Mouse (Mus musculus) CD8-positive naive resting alpha-beta T cell, adult 2 months (primary cell): Measurements from ENCODE around the gene Ankrd9.

Experiments used
- DNase-seq, 2 experiments: peaks; one replicate each; pipeline ENCODE4 v3.0.0; 2022; ENCODE audit warnings: low read depth in 2 of 2, low spot score in 2 of 2

Gene Ankrd9

DNA sequence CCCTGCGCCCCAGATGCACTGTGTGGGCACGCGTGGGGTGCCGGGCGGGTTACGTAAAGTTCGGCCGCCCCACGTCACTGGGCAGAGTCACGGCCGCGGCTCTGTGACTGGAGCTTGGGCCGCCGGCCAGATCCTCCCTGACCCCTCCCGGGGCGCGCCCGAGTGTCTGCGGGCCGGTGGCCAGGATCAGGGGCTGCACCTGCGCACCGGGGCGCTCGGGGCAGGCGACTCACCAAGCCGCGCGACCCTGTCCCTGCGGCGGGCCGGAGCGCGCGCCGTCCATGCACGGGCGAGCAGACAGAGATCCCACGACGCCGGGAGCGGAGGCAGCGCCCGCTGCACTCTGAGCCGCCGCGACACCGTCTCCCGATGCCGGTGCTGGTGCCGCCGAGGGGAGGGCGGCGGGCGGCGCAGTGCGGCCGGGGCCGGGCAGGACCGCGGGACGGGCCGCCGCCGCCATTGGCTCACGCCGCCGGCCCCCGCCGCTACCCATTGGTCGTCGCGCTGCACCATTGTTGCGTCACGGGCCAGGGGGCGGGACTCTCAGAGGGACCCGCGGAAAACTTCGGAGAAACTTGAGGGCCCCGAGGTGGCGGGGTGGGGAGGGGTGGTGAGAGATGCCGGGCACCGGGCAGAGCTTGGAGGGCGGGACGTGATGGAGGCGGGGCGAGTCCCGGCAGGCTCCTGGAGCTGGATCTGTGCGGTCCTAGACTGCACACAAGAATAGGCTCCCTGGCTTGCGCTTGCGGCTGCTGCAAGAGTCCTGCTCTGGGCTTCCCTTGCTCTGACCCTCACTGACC, at the start of gene Ankrd9:
Gene Ankrd9 (minus strand): TSS at position 434 of the 800 bp plus-strand sequence.
- peak; percentile 87 to 91 for DNase-seq

DNA sequence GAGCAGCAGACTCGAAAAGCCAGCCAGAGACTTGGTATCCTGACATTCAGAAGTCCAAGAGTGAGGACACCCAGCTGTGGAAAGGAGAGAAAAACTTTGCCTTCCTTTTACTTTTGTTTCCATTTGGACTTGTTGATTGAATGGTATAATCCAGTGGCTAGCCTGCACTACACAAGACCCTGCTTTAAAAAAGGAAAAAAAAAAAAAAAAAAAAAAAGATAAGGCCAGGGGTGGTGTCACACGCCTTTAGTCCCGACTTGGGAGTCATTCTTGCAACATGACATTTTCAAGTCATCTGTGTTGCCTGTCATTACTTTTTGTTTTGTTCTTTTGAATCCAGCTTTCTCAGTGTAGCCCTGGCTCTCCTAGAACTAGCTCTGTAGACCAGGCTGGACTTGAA, 42.7 kb upstream of the Ankrd9 start:
- no peak for DNase-seq

DNA sequence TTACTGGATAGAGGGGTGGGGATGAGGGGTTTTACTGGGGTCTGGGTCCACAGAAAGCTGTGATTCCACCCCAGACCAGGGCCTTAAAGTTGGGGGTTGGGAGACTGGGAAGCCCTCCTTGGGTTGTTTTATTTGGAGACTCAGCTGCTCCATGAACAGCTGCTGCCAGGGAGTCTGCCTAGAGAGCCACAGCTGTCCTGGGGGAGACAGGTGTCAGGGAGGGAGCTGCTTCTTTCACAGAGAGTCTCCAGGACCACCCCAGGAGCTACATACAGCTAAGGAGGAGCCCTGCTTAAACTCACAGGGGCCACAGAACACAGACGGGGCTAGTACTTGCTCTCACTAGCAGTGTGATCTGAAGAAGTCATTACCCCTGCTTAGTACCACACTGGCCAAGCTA, 42.3 kb upstream of the Ankrd9 start:
- DNase-seq: no peak

DNA sequence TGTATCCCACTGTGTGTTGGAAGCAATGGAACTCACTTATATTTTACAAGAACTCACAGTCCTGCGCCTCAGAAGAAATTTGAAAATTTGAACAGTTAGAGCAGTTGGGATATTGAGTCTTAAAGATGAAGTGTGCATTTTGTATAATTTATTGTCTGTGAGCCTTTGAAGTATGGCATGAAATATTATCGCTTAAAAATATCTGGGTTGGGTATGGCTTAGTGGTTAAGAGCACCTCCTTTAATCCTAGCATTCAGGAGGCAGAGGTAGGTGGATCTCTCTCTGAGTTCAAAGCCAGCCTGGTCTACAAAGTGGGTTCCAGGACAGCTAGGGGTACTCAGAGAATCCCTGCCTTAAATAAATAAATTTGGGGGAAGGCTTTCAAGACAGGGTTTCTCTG, 40.2 kb upstream of the Ankrd9 start:
- no peak for DNase-seq

DNA sequence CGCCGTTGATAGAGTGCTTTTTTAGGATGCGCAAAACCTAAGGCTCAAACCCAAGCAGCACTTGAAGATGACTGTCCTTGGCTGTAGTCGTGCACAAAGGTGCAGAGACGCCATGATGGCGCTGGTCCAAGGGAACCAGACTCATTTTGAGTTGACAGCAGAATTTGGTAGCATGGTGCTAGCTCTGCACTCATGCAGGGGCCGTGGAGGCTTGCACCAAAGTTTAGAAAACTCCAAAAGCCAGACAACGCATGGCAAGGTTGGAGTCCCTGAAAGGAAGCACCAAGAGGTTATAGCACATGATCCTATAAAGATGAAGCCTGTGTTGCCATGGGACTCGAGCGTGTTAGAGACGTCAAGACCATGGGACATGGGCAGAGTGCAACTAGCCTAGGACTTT, 39.2 kb upstream of the Ankrd9 start:
- DNase-seq: no peak

DNA sequence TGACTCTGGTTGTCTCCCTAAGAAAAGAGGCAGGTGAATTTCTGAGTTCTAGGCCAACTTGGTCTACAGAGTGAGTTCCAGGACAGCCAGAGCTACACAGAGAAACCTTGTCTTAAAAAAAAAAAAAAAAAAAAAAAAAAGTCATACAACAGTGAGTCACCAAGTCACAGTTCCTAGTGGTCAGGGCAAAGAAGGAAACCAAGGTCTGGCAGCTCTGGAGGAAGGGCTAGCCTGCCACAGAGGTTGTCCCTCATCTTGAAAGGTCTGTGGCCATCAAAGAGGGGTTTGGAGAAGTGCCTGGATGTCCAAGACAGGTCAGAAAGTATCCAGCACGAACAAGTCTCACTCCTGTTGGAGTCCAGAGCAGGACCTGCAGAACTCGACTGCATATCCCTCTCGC, 38.0 kb upstream of the Ankrd9 start:
- no peak for DNase-seq

DNA sequence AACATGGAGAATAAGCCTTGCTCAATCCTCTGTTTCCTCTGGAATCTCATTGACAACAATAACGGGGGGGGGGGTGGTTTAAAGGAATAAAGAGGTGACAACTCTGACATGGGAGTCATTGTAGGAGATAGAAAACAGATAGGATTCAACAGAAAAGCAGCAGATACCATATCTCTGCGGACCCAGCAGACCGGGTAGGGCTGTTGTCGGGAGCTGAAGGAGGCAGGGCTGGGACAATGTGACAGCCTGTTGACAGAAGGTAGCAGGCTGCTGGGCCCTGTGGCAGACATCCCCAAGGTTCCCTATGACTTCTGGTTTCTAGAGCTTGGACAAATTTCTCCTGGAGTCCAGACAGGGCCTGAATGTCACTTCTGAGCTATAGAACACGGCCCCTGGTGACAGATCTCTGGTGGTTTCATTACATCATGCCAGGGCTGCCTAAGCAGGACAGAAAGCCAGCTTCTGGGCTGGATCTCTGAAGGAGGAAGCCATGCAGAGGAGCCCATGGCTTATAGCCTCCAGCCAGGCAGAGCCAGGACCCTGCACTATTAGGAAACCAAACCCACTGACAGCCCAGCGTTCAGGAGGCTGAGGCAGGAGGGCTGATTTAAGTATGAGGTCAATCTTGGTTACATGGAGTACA, 30.9 kb upstream of the Ankrd9 start:
- no peak for DNase-seq

DNA sequence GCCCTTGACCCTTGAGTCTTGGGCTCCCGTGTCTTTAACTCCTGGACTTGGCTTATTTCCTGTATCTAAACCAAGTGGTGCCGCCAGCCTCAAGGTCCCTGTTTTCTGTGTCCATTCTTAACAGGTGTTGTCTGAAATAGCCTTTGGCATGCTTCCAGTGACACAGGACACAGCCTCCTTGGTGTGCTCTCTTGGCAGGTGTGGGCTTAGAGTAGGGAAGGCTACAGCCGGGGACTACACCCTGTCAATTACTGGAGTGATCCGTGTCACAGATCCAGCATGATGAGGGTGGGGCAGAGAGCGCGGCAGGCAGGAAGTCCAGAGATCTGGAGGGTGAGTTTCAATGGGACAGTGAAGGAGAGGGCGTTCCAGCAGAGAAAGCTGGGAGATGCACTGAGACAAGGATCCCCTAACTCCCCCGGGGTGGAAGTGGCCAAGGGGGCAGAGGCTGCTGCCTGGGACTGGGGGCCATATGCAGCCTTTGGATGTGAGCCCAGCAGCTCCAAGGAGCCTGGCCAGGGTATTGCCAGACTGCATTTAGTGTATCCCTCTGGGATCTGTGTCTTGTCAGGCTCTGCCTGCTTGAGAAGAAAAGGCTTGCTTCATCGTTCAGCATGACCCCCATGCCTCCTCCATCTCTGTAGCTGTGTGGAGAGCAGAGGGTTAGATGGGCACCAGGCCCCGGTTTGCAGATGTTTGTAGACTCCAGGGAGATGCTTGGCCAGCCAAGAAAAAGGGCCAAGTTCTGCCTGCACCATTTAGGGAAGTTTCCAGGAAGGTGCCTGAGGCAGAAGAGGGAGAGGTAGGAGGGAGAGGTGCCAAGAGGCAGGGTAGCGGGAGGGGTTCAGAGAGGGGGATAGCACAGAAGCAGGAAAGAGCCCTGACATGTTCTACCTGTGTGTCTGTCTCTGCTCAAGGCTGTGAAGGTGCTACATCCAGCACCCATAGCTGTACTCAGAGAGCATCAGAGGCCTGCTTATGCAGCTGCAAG, 30.0 kb upstream of the Ankrd9 start:
- DNase-seq: no peak

DNA sequence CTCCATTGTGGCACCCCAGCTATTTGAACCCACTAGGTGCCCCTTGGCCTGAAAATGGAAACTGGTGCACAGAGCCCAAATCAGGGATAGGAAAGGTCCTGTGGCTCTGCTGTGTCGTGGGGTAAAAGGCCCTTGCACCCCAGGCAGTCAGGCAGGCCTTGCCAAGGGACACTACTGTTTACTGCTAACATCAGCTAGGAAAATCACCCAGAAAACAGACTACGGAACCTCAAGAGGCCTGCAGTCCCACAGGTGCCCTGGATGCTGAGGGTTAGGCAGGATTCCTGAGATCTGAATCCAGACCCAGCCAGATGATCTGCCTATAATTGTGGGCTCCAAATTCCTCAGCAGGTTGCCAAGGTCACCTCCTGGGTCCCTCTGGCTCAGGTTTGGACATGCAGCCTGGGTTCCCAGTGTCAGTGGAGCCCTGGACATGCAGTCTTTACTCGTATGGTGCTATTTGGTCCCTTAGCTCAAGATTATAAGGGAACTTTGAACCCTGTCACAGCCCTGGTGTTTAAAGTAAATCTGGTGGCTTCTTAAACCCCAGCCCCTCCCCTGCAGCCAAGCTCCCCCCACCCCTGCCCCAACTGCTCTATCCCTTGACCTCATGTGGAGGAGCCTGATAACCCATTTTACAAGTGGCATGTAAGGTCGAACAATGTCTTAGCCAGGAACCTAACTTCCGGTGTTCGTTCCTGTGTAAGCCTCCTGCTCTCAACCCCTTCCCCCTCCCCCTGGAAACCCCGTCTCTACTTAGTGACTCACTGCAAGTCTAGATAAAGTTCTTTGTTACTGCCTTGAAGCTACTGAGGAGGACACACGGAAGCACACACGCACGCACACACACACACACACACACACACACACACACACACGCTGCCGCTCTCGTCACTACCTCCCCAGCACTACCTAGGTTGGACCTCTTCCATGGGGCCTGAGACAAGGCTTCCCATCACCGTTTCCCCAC, 28.6 kb upstream of the Ankrd9 start:
- DNase-seq: peak; percentile 27 to 54

DNA sequence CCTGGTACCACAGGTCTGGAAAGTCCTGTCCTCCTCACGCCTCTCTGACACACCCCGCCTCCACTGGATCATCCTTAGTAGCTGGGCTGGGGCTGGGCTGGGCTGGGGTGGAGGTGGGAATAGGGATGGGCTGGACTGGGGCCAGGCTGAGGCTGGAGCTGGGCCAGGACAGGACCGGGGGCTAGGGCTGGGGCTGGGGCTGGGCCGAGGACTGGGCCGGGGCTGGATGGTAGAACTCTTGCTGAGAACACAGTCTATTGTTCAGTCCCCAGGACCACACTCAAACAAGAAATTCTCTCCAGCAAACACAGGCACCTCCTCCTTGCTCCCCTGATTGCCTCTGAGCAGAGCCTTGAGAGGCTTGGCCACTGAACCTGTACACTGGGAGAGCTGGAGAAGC, 27.5 kb upstream of the Ankrd9 start:
- no peak for DNase-seq

DNA sequence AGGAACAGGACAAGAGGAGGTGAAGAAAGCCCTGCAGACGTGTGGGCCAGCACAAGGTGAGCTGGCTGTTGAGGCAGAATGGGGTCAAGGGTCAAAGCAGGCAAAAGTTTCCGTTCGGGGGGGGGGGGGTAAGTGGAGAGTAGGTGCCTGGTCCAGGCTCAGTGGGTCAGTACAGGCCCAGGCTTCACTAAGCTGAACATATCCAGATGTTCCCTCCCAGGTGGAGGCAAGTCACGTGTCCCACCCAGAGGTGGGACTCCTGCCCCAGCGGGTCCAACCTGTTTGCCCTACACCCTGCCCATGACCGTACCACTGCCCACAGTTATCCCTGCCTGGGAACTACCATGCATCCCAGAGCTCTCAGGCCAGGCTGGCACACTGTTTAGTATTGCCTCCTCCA, 27.0 kb upstream of the Ankrd9 start:
- DNase-seq: no peak

DNA sequence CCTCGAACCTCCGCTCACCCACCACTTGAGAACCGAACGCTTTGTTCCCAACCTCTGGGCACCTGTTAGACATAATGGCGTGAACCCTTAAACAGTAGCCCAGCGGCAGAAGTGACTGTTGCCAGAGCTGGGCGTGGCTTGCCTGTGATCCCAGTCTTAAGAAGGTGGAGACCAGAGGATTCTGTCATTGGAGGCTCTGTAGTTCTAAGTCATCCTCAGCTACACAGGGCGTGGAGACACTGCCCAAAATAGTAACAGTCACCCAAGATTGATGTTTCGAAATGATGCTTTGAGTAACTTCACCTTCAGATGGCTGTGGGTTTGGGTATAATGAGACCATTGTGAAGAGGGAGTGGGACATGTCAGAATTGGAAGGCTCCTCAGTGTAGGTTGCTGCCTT, 25.3 kb upstream of the Ankrd9 start:
- DNase-seq: no peak

DNA sequence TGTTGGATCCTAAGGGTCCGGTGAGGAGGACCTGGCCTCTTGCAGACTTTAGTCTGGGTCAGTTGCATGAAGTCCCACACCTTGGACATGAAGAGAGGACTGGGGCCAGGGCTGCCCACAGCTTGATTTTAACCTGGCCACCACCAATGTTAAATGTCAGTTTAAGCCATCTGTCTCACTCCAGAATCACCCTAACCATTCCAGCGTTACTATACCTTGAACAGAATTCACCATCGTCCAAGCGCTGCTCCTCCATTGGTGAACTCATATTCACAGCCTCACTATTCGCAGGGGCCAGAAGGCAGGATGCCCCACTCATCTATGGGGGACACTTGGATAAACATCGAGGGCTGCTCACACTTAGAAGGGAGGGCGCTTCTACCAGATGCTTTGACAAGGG, 22.1 kb upstream of the Ankrd9 start:
- no peak for DNase-seq

DNA sequence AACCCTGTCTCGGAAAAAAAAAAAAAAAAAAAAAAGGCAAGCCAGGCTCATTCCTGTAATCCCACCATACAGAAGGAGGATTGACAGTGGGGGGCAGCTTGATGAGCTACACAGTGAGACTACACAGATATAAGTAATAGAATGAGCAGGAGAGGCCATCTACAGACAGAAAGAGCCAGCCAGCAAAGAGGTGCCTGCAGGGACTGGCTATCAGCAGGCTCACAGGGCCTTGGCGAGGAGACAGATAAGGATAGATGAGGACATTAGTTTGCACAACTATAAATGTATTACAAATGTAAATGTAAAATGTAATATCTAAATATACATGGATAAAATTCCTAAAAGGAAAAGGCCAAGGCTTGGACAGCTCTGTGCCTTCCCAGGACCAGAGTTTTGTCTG, 21.0 kb upstream of the Ankrd9 start:
- no peak for DNase-seq

DNA sequence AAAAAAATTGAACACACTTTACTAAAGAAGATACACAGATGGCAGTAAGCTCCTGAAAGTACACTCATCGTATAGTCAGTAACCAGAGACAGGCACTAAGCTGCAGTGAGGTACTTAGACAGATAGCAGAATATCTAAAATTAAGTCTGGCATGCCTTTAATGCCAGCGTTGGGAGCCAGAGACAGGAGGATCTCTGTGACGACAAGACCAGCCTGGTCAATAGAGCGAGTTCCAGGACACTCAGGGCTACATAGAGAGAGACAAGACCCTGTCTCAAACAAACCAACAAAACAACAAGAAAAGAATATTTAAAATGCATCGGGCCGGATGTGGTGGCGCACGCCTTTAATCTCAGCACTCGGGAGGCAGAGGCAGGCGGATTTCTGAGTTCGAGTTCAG, 19.3 kb upstream of the Ankrd9 start:
- DNase-seq: no peak

DNA sequence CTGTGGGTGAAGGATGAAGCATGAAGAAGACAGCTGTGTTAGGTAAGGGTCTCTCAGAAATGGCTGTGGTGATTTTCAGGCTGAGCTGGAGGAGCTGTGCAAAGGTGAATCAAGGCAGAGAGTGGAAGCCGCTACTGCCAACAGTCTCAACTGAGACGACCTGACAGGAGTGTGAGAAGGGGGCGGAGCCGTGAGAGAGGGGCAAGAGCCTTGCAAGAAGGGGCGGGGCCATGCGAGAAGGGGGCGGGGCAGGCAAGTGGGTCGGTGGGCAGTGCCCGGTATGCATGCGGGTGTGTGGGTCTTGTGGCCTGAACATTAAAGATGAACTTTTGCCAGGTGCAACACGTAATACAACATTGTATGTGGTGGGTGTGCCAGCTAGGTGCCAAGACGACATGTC, 15.8 kb upstream of the Ankrd9 start:
- DNase-seq: no peak

DNA sequence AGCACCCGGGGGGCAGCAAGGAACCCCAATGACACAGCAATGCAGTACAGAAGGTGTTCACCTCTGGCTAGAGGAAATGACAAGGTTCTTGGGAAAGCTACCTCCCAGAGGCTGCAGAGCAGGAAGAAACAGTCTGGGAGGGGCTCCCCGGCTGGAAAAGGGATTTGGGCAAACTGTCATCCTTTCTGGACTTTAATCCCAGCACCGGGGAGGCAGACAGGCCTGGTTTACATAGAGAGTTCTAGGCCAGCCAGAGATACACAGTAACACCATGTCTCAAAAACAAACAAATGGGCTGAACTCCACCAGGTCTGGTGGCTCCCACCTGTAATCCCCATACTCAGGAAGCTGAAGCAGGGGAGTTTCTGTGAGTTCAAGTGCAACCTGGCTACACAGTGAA, 14.4 kb upstream of the Ankrd9 start:
- DNase-seq: no peak

DNA sequence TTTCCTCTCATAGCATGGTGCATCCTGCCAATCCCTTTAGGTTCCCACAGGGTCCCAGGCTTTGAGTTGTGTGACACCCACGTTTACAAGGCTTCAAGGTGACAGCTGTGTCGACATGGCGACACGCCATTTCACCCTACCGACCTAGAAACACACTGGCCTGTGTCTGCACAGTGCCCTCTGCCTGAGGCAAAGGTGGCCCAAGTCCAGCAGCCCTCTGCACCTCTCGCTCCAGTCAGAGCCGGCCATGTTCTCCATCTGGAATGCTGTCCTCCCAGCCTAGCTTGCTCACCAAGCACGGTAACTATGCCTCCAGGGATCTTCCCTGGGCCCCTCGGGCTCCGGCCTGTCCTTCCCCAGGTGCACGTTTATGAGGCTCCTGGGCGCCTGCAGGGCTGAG, 13.9 kb upstream of the Ankrd9 start:
- no peak for DNase-seq

DNA sequence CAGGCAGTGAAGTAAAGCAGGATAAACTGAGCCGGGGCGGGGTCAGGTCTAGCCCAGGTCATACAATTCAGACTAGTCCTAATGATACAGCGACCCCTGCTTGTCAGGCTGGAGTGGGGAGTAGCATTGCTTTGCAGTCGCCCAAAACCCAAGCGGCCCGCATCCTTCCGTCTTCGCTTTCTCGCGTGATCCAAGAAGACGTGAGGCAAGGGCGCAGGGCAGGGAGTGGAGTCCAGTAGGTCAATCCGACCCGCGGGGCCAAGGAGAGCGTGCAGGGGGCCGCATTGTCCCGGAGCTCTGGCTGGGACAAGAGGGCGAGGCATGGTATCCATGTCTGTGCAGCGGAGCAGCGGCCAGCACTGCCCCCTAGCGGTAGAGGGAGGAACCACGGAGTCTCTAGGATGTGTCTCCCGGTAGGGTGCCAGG, 13.3 kb upstream of the Ankrd9 start:
- DNase-seq: peak; percentile 87 to 92

DNA sequence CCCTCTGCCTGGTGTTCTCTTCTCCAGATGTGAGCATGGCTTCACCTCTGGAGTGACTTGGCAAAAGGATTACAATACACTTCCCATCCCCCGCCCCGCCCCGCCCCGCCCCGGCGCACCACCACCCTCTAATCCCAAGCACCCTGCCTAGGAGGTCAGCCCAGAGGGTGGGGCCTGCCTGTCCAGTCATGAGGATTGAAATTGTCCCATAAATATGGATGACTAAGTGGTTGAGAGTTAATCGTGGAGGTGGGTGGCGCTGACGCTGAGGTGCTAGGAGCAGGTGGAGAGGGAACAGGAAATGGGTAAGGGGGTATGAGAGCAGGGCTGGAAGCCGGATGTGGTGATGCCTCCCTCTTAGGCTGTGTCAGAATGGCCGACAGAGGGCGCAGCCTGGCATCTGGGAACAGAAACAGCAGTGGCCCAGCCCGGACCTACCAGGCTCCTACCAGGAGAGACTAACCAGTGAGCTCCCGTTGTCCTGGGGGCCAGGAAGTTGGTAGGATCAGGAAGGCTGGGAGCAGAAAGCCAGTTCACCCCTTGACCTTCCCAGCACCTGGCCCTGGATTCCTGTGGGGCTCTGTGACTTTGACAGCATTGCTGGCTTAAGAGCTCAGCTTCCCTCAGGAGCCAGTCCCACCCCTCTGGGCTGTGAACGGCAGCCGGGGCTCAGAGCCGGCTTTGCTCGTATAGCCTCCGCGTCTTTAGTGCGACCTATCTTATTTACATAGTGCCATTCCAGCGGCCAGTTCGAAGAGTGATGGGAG, 12.7 kb upstream of the Ankrd9 start:
- DNase-seq: peak; percentile 65 to 75
